Mouse (Mus musculus) urinary bladder, postnatal 25 days (tissue): Measurements from ENCODE around the gene Aldh3b3.
"Not testable (repeated sequence)": the region's sequence is repeated elsewhere in the genome, so short reads cannot be mapped to it uniquely, and the experiment has no call there.

Experiments used
- DNase-seq: peaks from one replicate; pipeline ENCODE4 v3.0.0; 2022; ENCODE audit warnings: low spot score

Aldh3b3 gene

GRCm38 (mm10) chr19:3935896-3936850 lies 22.3 kb upstream of the Aldh3b3 start:
- peak; percentile 54 for DNase-seq

DNA sequence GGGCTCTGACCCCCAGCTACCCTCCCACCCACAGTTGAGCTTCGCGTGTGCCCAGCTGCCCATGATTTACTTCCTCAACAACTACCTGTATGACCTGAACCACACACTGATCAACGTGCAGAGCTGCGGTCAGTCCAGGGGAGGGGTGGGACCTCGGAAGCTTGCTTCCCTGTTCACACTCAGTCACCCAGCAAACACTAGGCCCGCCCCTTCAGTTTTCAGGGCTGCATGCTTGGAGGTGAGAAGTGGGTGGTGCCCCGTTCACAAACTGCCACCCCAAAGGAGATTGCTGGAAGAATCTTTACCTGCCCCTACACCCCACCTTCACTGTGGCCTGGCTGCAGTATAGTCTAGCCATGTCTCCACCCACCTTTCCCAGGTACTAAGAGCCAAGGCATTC lies 16.1 kb upstream of the Aldh3b3 start:
- no peak for DNase-seq

- no peak for DNase-seq
These were observed 15.3 kb upstream of the Aldh3b3 start for GRCm38 (mm10) chr19:3942986-3943735.

DNA sequence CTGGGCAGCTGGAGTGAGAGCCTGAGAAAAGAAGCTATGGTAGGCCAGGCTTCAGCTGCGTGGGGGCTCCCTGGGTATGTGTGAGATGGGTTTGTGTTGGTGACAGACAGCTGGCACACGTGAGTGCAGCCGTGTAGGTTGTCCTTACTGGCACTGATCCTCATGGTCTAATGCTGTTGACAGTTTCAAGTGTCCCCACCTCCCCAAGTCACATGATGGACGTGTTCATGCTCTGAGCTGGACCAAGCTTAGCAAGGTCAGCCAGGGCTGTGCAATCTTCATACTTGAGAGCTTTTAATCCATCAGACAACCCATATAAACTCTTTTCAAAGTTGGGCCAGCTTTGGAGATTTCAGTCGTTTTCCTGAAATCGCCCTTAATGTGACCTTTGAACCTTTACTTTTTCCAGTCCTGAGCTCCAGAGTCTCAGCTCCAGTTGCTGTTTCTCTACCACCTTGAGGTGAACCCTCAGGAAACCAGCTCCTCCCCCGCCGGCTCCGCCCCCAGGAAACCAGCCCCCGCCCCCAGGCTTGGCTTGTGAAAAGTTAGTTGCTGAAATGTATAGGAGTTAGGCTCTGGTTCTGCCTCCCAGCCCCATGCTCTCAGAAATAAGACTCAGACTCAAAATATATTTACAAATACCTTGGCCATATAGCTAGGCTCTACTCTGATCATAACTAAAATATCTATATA lies 12.4 kb upstream of the Aldh3b3 start:
- DNase-seq, result no peak

- peak; percentile 68 for DNase-seq
These were observed 11.7 kb upstream of the Aldh3b3 start for GRCm38 (mm10) chr19:3946715-3947114.

DNA sequence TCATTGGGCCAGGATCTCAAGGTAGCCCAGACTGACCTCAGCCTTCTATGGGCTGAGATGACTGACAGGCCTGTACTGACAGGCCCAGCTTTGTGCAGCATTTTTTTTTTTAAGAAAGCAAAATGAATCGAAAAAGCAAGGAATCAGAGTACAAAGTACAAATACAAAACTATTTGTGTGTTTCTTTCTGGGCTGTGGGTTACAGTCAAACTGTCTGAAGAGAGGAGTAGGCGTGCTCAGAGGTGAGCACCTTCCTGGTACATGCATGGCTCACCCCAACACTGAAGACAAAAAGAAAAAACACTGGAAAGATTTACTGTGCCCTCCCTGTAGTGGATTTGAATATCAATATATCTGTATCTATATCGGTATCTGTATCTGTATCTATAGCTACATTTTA lies 10.6 kb upstream of the Aldh3b3 start:
- no peak for DNase-seq

DNA sequence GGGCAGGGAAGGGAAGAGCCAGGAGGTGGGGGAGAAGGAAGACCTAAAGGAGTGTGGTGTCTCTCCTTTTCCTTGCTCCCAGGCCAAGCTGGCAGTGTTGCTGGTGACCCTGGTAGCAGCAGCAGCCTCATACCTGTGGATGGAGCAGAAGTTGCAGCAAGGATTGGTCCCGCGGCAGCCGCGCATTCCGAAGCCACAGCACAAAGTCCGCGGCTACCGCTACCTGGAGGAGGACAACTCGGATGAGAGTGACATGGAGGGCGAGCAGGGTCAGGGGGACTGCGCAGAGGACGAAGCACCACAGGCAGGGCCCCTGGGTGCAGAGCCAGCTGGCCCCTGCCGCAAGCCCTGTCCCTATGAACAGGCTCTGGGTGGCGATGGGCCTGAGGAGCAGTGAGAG lies 9.9 kb upstream of the Aldh3b3 start:
- no peak for DNase-seq

- DNase-seq, result no peak
These were observed 8.1 kb upstream of the Aldh3b3 start for GRCm38 (mm10) chr19:3950331-3950730.

DNA sequence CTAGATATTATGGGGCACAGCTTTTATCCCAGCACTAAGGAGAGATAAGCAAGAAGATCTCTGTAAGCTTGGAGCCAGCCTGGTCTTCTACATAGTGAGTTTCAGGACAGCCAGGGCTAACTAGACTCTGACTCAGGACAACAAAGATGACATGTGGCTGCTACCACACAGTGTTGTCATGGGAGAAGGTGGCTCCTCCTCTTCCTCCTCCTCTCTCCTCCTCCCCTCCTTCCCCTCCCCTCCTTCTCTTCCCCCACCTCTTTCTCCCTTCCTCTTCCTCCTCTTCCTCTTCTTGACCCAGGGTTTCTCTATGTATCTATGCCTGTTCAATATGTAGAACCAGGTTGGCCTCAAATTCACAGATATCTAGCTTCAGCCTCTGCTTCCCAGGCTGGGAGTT lies 7.0 kb upstream of the Aldh3b3 start:
- no peak for DNase-seq

- no peak for DNase-seq
These were observed 6.3 kb upstream of the Aldh3b3 start for GRCm38 (mm10) chr19:3952099-3952498.

- DNase-seq, result no peak
These were observed 3.4 kb upstream of the Aldh3b3 start for GRCm38 (mm10) chr19:3955033-3955432.

DNA sequence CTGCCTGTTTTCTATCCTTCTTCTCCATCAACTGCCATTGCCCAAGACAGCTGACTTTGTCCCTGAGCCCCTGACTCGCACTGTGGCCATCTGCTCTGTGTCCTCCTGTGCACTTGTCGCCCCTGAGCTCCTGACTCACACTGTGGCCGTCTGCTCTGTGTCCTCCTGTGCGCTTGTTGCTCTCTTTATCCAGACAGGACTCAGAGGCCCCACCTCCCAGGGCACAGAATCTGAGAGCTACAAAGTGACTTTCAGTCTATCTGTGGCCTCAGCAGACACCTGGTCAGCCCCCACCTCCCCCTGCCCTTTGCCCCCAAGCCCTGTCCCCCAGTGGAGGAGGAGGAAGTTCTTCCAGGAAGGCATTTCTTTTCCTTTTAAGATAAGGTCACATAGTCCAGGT lies 2.6 kb upstream of the Aldh3b3 start:
- DNase-seq, result no peak

DNA sequence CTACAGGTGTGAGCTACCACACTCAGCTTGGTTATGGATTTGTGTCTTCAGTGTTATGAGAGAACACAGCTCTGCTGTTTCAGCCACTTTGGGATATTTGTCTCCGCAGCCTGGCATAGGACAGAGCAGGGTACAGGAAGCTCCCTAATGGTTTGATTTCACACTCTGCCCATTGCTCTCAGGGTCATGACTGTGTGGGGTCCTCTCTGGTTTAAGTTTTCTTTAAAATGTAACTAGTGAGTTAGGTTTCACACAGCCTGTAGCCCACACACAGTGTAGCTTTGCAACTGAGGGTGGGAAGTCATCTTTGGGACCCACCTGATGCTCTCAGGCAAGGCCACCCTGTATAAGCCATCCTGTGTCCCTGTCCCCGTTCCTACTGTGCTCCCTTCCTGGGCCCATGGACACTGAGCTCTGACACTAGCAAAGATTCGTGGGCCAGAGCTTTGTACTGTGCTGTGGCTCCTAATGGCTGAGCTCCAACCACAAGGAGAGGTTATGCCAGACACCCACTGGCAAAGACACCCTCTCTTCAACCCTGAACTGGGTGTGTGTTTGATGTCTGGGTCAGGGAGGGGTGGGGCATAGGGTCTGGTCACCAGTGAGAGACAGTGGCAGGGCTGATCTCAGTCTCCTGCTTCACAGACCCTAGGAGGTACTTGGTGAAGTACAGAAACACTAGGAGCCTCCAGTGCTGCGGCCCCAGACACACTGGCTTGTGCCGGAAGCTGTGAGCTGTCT lies 979 bp upstream of the Aldh3b3 start:
- DNase-seq, result not testable (repeated sequence)

- no peak for DNase-seq
These were observed 585 bp downstream of the Aldh3b3 start for GRCm38 (mm10) chr19:3959030-3959429.

GRCm38 (mm10) chr19:3960211-3960610 lies 1.8 kb downstream of the Aldh3b3 start:
- DNase-seq, result no peak

DNA sequence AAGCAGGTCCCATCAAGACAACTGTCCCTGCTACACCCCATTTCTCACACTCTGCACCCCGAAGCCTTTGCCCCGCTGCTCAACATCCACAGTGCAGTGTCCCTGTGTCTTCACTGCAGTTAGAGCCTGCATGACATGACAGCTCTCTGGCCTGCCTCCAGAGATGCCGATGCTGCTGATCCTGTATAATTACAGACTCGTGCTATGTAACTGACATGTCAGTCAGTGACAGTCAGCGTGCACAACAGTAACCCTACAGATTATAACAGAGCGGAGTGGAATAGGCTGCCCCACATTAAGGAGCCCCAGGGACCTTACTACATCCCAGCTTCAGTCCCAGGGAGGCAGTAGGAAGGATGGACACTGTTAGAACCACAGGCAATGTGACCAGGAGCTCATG lies 3.4 kb downstream of the Aldh3b3 start:
- not testable (repeated sequence) for DNase-seq

GRCm38 (mm10) chr19:3962469-3962868 lies 4.0 kb downstream of the Aldh3b3 start:
- no peak for DNase-seq

DNA sequence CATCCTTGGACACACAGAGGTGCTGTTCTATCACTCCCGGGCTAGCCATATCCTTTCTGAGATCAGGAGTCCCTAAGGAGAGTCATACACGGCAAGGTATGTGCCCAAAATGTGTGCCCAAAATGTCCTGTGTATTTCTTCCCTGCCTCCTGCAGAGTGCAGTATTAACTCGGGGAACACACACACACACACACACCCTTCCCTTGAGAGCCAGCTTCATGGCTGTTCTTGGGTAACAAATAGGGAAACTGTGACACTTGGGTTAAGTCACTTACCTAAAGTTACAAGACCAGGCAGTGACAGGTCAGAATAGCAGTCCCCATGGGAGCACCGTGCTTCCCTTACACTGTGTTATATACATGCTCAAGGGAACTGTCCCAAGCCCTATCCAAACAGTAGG lies 5.6 kb downstream of the Aldh3b3 start:
- DNase-seq, result no peak

DNA sequence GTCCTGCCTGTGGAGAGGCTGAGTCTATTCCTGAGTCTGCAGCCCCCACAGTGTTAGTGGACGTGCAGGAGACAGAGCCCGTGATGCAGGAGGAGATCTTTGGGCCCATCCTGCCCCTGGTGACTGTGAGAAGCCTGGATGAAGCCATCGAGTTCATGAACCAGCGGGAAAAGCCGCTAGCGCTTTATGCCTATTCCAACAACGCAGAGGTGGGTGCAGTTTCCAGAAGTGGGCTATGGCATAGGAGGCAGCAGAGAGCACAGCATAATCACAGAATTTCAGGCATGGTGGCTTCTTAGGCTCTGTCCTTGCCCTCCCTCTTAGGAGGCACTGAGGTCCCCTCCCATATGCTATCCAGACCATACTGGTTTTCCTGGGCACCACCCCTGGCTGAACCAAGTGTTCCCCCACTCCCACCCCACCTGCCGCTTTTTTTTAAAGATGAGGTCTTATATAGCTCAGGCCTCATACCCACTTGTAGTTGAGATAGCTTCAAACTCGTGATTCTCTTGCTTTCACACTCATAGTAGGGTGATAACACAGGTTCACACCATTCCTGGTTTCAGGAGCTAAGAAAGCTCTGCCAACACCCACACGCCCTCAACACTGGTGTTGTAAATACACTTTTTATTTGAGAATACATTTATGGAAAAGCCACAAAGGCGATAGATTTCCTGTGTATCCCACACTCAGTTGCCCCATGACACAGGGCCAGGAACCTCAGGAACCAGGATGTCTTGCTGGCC lies 8.1 kb downstream of the Aldh3b3 start:
- DNase-seq, result no peak

- DNase-seq, result no peak
These were observed 8.8 kb downstream of the Aldh3b3 start for GRCm38 (mm10) chr19:3967258-3967657.

DNA sequence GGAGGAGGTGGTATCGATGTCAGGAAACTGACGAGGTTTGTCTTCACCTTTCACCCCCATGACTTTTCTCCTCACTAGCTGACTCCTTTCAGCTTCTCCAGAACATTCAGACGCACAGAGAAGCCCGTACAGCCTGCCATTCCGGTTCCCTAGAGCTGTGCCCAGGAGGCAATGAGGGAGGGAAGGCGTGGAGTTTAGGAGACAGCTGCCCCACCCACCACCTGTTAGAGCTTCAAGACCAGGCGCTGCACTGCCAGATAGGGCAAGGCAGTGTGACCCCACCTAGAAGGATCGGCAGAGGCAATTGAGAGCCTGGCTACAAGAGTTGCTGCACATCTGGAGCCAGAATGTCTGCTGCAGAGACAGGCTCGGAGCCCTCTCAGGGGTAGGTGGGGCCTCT lies 13.8 kb downstream of the Aldh3b3 start, which contains the start of gene Aldh3b2:
Gene Aldh3b2, plus strand, starts transcription at position 100 of the 400 bp plus-strand sequence.
- peak; percentile 65 for DNase-seq
